26 mouse cellular contexts compared by ENCODE assay signal in the genomic region with DNA sequence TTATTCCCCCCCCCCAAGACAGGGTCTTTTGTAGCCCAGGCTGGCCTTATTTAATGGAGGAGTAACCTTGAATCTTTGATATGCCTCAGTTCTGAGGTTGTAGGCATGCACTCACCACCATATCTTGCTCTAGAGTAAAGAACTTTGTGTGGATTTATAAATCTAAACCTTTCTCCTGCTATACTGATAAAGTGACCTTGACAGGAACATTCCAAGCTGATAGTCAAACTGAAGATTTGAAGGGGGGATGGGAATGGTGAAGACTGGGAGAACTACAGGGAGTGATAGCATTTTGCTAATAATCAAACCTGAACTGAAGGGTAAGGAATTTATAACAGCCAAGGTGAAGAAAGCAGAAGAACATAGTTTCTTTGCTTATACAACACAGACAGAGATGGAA.
"Had no signal": no experiment of that assay in that cellular context is flagged by ENCODE, and none has a peak within 500 bp of the region (broad histone marks: within the 10 kb centered on the region; RNA-seq: fewer than 3 reads in every experiment).

No protein-coding gene starts in this region.

- H3K9ac ChIP-seq: heart, embryonic 13.5 days; heart, embryonic 15.5 days; hindbrain, embryonic 13.5 days; hindbrain, embryonic 15.5 days; kidney, embryonic 15.5 days; limb, embryonic 13.5 days; limb, embryonic 15.5 days; liver, embryonic 12.5 days; liver, embryonic 14.5 days had no signal

- H3K27me3 ChIP-seq: heart, embryonic 13.5 days; heart, embryonic 15.5 days; hindbrain, embryonic 13.5 days; hindbrain, embryonic 15.5 days; kidney, embryonic 15.5 days; limb, embryonic 13.5 days; limb, embryonic 15.5 days; liver, embryonic 12.5 days had no signal

- H3K27ac ChIP-seq: gastrocnemius, adult 2 months; heart, adult 2 months; heart, embryonic 13.5 days; heart, embryonic 15.5 days; hindbrain, embryonic 13.5 days; hindbrain, embryonic 15.5 days; hindbrain, postnatal 0 days; kidney, embryonic 15.5 days; kidney, postnatal 0 days; limb, embryonic 13.5 days; limb, embryonic 15.5 days; liver, embryonic 12.5 days; liver, embryonic 14.5 days had no signal

- H3K4me1 ChIP-seq: hindbrain, embryonic 13.5 days; hindbrain, embryonic 15.5 days; kidney, embryonic 15.5 days; limb, embryonic 13.5 days; limb, embryonic 15.5 days had no signal

- H3K4me3 ChIP-seq: gastrocnemius, adult 2 months; heart, adult 2 months; heart, embryonic 13.5 days; heart, embryonic 15.5 days; hindbrain, embryonic 13.5 days; hindbrain, embryonic 15.5 days; kidney, embryonic 15.5 days; limb, embryonic 13.5 days; limb, embryonic 15.5 days; liver, embryonic 12.5 days had no signal

- ATAC-seq: hindbrain, postnatal 0 days; liver, embryonic 12.5 days had no signal

- DNase-seq: gastrocnemius, adult 2 months; gastrocnemius, postnatal 10 days; gastrocnemius, postnatal 36 days; heart, adult 11 months; heart, adult 2 months; heart, postnatal 10 days; kidney, adult 11 months; kidney, adult 2 months; kidney, adult 9 months; kidney, postnatal 14 days; kidney, postnatal 4 days; layer of hippocampus, adult 9-11 months; layer of hippocampus, postnatal 36 days; left cerebral cortex, postnatal 4 days had no signal

- H3K4me2 ChIP-seq: heart, embryonic 11.5 days; heart, embryonic 13.5 days; heart, embryonic 15.5 days; hindbrain, embryonic 13.5 days; hindbrain, embryonic 15.5 days; kidney, embryonic 15.5 days; limb, embryonic 13.5 days; limb, embryonic 15.5 days; liver, embryonic 12.5 days had no signal

- H3K9me3 ChIP-seq: heart, embryonic 13.5 days; heart, embryonic 15.5 days; hindbrain, embryonic 13.5 days; hindbrain, embryonic 15.5 days; kidney, embryonic 15.5 days; limb, embryonic 13.5 days; limb, embryonic 15.5 days; liver, embryonic 12.5 days had no signal
